Mouse (Mus musculus): ENCODE results near the gene Creld1.

DNA sequence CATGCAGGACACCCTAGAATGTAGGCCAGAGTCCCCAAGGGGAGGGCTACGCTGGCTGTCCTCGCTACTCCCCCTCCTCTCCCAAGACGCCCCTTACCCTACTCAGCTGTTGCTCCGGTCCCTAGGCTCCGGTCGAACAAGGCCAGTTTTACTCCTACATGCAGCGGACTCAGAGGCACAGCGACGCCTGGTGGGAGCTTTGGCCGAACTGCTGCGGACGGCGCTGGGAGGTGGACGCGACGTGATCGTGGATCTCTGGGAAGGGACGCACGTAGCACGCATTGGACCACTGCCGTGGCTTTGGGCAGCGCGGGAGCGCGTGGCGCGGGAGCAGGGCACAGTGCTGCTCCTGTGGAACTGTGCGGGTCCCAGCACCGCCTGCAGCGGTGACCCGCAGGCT, 13.7 kb upstream of the Creld1 start:
- TF ChIP-seq GATA1 (IDR thresholded peaks at IDR 0.05; ENCODE audit: borderline replicate concordance, low read length) (no peak), FLI1 (IDR thresholded peaks at IDR 0.05; ENCODE audit: low read length) (no peak)

Measured in megakaryocyte, embryonic 14.5 days (primary cell).